Mouse (Mus musculus): ENCODE data around the gene Fdxr. TPM values are rescaled to one million over a fixed set of nuclear protein-coding genes. Genes with fewer than 3 reads are reported as not detected.

Gene Fdxr
- polyA plus RNA-seq, 1 experiment from 2014 or later = 22.5 TPM

GRCm38 (mm10) chr11:115241402-115241801, 35.4 kb downstream of the Fdxr start:
- Histone ChIP-seq H3K9me3 (ENCODE audit: control insufficient read depth, low read length) (no peaks in the 10 kb centered on the region), H3K27me3 (replicated peaks; ENCODE audit: control insufficient read depth, insufficient read depth, low read length) (no peaks in the 10 kb centered on the region; the same call in 1 of the 2 replicates), H3K36me3 (ENCODE audit: control insufficient read depth, insufficient read depth, low read length) (peaks cover 7% of the 10 kb centered on the region), H3K27ac (ENCODE audit: low read depth, low read length) (no peak overlapping the region), H3K4me2 (ENCODE audit: low read length) (no peak overlapping the region), H3K4me1 (ENCODE audit: control insufficient read depth, insufficient read depth, low read depth, low read length) (peaks cover 6% of the 10 kb centered on the region), H3K9ac (ENCODE audit: low read depth, low read length) (no peak overlapping the region), H3K4me3 (ENCODE audit: low read length) (no peak overlapping the region)
- ATAC-seq = no peak
- WGBS = 68% methylated on average over 11 of the region's 11 CpGs

- peak; percentile 57 for ATAC-seq
- Histone ChIP-seq H3K4me1 (ENCODE audit: control insufficient read depth, insufficient read depth, low read depth, low read length) (peaks cover 44% of the 10 kb centered on the region), H3K4me2 (ENCODE audit: low read length) (no peak overlapping the region), H3K9me3 (ENCODE audit: control insufficient read depth, low read length) (no peaks in the 10 kb centered on the region), H3K27me3 (replicated peaks; ENCODE audit: control insufficient read depth, insufficient read depth, low read length) (no peaks in the 10 kb centered on the region; the same call in none of the 2 replicates), H3K9ac (ENCODE audit: low read depth, low read length) (peak overlapping the region; percentile 27; the same call in 1 of the 2 replicates), H3K27ac (ENCODE audit: low read depth, low read length) (no peak overlapping the region), H3K4me3 (ENCODE audit: low read length) (no peak overlapping the region), H3K36me3 (ENCODE audit: control insufficient read depth, insufficient read depth, low read length) (no peaks in the 10 kb centered on the region)
- 29% methylated on average over 5 of the region's 5 CpGs for WGBS
Measured at GRCm38 (mm10) chr11:115236570-115236969, 40.3 kb downstream of the Fdxr start.

- Histone ChIP-seq H3K36me3 (ENCODE audit: control insufficient read depth, insufficient read depth, low read length) (no peaks in the 10 kb centered on the region), H3K4me2 (ENCODE audit: low read length) (no peak overlapping the region), H3K27ac (ENCODE audit: low read depth, low read length) (no peak overlapping the region), H3K9me3 (ENCODE audit: control insufficient read depth, low read length) (no peaks in the 10 kb centered on the region), H3K4me1 (ENCODE audit: control insufficient read depth, insufficient read depth, low read depth, low read length) (peaks cover 47% of the 10 kb centered on the region), H3K4me3 (ENCODE audit: low read length) (no peak overlapping the region), H3K9ac (ENCODE audit: low read depth, low read length) (no peak overlapping the region), H3K27me3 (replicated peaks; ENCODE audit: control insufficient read depth, insufficient read depth, low read length) (peaks cover 3% of the 10 kb centered on the region)
- no peak for ATAC-seq
- 65% methylated on average over 14 of the region's 15 CpGs for WGBS
Measured at GRCm38 (mm10) chr11:115234320-115235044, 42.4 kb downstream of the Fdxr start.

- H3K4me1 ChIP-seq (ENCODE audit: control insufficient read depth, insufficient read depth, low read depth, low read length) = peaks cover 47% of the 10 kb centered on the region
- 0 out of 2 replicates have a peak overlapping the region, but pooled peaks have one; percentile 34 for H3K27ac ChIP-seq (ENCODE audit: low read depth, low read length)
- WGBS = 33% methylated on average over 20 of the region's 20 CpGs
Measured at GRCm38 (mm10) chr11:115233526-115234290, 43.1 kb downstream of the Fdxr start.

GRCm38 (mm10) chr11:115232889-115233288, 44.0 kb downstream of the Fdxr start:
- peaks cover 47% of the 10 kb centered on the region for H3K4me1 ChIP-seq (ENCODE audit: control insufficient read depth, insufficient read depth, low read depth, low read length)
- H3K27ac ChIP-seq (ENCODE audit: low read depth, low read length) = peak overlapping the region; percentile 34; the same call in 1 of the 2 replicates
- H3K9me3 ChIP-seq (ENCODE audit: control insufficient read depth, low read length) = no peaks in the 10 kb centered on the region
- no peak overlapping the region for H3K4me3 ChIP-seq (ENCODE audit: low read length)
- no peak overlapping the region for H3K4me2 ChIP-seq (ENCODE audit: low read length)
- ATAC-seq = no peak
- no peak overlapping the region for H3K9ac ChIP-seq (ENCODE audit: low read depth, low read length)
- no peaks in the 10 kb centered on the region for H3K36me3 ChIP-seq (ENCODE audit: control insufficient read depth, insufficient read depth, low read length)
- WGBS = 71% methylated on average over 5 of the region's 5 CpGs
- H3K27me3 ChIP-seq (replicated peaks; ENCODE audit: control insufficient read depth, insufficient read depth, low read length) = peaks cover 3% of the 10 kb centered on the region; the same call in 1 of the 2 replicates

More at GRCm38 (mm10) chr11:115233526-115234290, 43.1 kb downstream of the Fdxr start:
- Histone ChIP-seq H3K36me3 (ENCODE audit: control insufficient read depth, insufficient read depth, low read length) (no peaks in the 10 kb centered on the region), H3K9me3 (ENCODE audit: control insufficient read depth, low read length) (no peaks in the 10 kb centered on the region), H3K27me3 (replicated peaks; ENCODE audit: control insufficient read depth, insufficient read depth, low read length) (peaks cover 3% of the 10 kb centered on the region), H3K4me2 (ENCODE audit: low read length) (no peak overlapping the region), H3K4me3 (ENCODE audit: low read length) (no peak overlapping the region), H3K9ac (ENCODE audit: low read depth, low read length) (0 out of 2 replicates have a peak overlapping the region, but pooled peaks have one; percentile 1)
- ATAC-seq = peak; percentile 60; the same call in 1 of the 2 replicates

- 21% methylated on average over 9 of the region's 9 CpGs for WGBS
- Histone ChIP-seq H3K4me3 (ENCODE audit: low read length) (no peak overlapping the region), H3K27ac (ENCODE audit: low read depth, low read length) (no peak overlapping the region; the same call in 1 of the 2 replicates), H3K4me2 (ENCODE audit: low read length) (no peak overlapping the region), H3K36me3 (ENCODE audit: control insufficient read depth, insufficient read depth, low read length) (no peaks in the 10 kb centered on the region), H3K9me3 (ENCODE audit: control insufficient read depth, low read length) (no peaks in the 10 kb centered on the region), H3K9ac (ENCODE audit: low read depth, low read length) (no peak overlapping the region), H3K27me3 (replicated peaks; ENCODE audit: control insufficient read depth, insufficient read depth, low read length) (peaks cover 3% of the 10 kb centered on the region; the same call in 1 of the 2 replicates), H3K4me1 (ENCODE audit: control insufficient read depth, insufficient read depth, low read depth, low read length) (peaks cover 57% of the 10 kb centered on the region)
- ATAC-seq = no peak
Measured at GRCm38 (mm10) chr11:115231924-115232323, 44.9 kb downstream of the Fdxr start.

DNA sequence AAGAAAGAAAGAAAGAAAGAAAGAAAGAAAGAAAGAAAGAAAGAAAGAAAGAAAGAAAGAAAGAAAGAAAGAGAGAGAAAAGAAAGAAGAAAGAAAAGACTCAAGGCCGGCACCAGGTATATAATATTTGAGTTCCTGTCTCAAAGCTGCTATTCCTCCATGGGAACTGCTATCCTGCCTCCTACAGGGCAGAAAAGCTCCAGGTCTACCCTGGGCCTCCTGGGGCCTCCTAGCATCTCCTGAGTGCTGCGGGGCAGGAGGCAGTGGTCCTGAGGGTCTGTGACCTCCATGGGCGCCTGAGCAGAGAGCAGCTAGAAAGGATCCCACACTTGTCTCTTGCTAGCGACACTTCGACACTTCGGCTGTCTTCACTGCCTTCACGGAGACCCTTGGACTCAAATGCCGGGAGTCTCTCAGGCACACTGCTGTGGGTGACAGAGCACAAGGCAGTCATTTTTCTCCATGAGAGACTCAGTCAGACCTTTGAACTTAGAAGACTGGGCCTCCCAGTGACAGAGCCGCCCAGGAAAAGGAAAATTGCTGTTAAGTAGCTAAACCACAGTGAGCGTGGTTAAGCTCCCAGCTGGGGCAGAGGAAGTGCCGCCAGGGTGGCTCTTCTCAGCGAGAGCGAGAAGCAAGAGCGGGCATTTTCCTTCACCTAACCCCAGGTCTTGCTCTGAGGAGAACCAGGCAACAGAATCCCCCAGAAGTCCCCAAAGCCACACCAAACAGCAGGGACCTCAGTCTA, 45.5 kb downstream of the Fdxr start:
- H3K9ac ChIP-seq (ENCODE audit: low read depth, low read length) = no peak overlapping the region
- no peak overlapping the region for H3K4me3 ChIP-seq (ENCODE audit: low read length)
- peaks cover 57% of the 10 kb centered on the region for H3K4me1 ChIP-seq (ENCODE audit: control insufficient read depth, insufficient read depth, low read depth, low read length)
- WGBS = 57% methylated on average over 14 of the region's 14 CpGs
- H3K27me3 ChIP-seq (replicated peaks; ENCODE audit: control insufficient read depth, insufficient read depth, low read length) = peaks cover 3% of the 10 kb centered on the region; the same call in 1 of the 2 replicates
- ATAC-seq = no peak
- H3K36me3 ChIP-seq (ENCODE audit: control insufficient read depth, insufficient read depth, low read length) = no peaks in the 10 kb centered on the region
- no peak overlapping the region; the same call in 1 of the 2 replicates for H3K27ac ChIP-seq (ENCODE audit: low read depth, low read length)
- H3K9me3 ChIP-seq (ENCODE audit: control insufficient read depth, low read length) = no peaks in the 10 kb centered on the region
- H3K4me2 ChIP-seq (ENCODE audit: low read length) = no peak overlapping the region

DNA sequence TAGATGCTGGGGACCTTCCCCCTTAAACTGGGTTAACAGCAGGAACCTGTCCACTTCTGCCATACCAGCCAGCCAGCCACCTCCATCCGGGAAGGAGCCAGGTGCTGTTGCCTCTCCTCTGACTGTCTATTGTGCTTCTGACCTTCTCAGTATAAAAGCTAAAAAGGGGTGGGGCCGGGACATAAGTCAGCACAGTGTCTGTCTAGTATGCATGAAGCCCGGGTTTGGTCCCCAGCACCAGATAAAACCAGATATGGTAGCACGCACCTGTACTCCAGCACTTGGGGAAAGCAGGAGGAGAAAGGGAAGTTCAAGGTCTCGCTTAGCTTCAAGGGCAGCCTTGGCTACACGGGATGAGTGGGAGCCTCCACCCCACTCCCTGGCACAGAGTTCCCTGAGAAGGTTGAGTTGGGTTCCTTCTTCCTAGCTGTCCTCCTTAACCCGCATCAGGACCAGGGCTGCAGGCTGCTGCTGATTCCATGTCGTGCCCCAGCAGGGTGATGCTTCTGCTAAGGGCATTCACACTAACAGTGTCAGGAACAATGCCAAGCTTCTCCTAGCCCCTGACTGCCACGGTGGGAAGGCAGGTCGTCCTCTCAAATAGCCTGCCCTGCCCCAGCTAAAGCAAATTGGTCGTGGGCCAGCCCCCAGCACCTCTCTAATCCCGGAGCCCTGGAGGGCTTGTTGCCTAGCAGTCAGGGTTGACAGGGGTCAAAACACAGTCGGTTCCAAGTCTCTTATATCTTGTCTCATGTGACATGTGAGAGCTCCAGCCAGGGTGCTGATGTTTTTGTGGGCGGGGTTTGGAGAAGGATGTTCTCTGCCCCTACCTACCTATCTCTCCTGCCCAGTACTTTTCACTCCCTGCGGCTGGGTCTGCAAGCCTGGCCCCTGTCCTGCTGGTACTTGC, 47.6 kb downstream of the Fdxr start:
- WGBS = 53% methylated on average over 15 of the region's 15 CpGs
- no peak overlapping the region for H3K4me3 ChIP-seq (ENCODE audit: low read length)

More for the DNA sequence above, 47.6 kb downstream of the Fdxr start:
- no peaks in the 10 kb centered on the region for H3K9me3 ChIP-seq (ENCODE audit: control insufficient read depth, low read length)
- ATAC-seq = no peak
- no peak overlapping the region for H3K9ac ChIP-seq (ENCODE audit: low read depth, low read length)
- H3K4me1 ChIP-seq (ENCODE audit: control insufficient read depth, insufficient read depth, low read depth, low read length) = peaks cover 57% of the 10 kb centered on the region
- no peak overlapping the region for H3K27ac ChIP-seq (ENCODE audit: low read depth, low read length)
- no peak overlapping the region for H3K4me2 ChIP-seq (ENCODE audit: low read length)
- H3K27me3 ChIP-seq (replicated peaks; ENCODE audit: control insufficient read depth, insufficient read depth, low read length) = peaks cover 3% of the 10 kb centered on the region; the same call in 1 of the 2 replicates
- no peaks in the 10 kb centered on the region for H3K36me3 ChIP-seq (ENCODE audit: control insufficient read depth, insufficient read depth, low read length)
